In the genomic region with DNA sequence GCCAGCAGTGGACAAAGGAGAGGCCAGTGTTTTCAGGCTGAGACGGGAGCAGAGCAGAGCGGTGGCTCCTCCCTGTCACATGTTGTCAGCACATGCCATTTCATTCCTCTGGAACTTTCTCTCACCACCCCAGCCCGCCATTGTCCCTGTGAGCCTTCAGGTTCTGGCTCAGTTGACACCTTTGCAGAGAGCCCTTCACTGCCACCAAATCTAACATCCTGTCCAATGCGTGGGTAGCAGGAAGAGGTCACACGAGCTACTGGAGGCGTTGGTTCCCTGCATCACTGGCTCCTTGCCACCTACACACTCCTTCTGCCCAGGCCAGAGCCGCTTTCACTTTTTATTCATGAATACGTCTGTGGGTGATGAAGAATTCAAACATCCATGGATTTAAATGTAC, we compare ENCODE assay signal across 14 mouse cellular contexts. TPM values are rescaled to one million over a fixed set of nuclear protein-coding genes. Genes with fewer than 3 reads are reported as not detected.
DNase-seq lines count a peak whose midpoint lies in the region; ATAC-seq lines count a peak whose summit lies in the region.
"Had no signal": no experiment of that assay in that cellular context is flagged by ENCODE, and none has a peak within 500 bp of the region (broad histone marks: within the 10 kb centered on the region; RNA-seq: fewer than 3 reads in every experiment).

No protein-coding gene starts in this region.

- peak; percentile 91 for ATAC-seq in CD4-positive, CD25-positive, alpha-beta regulatory T cell, adult 4 months
- ATAC-seq: forebrain, embryonic 14.5 days; hindbrain, embryonic 16.5 days had no signal

- peak; percentile 11 for DNase-seq in kidney, postnatal 10 days
- DNase-seq in kidney, postnatal 4 days = no peak
- DNase-seq in lung, postnatal 36 days = peak; percentile 45
- peak; percentile 46 to 56 for DNase-seq in spleen, adult 18-20 months
- no peak for DNase-seq in kidney, postnatal 14 days
- DNase-seq in thymus, adult 18-20 months = no peak
- DNase-seq in kidney, postnatal 25 days = no peak
- DNase-seq: adrenal gland, postnatal 14 days; cerebellum, postnatal 10 days; heart, postnatal 10 days; kidney, adult 2 months had no signal

RNA-seq across cellular contexts. Expression of gene Tagap, which starts 33.1 kb away (rescaled TPM):
- polyA plus RNA-seq in CD4-positive, CD25-positive, alpha-beta regulatory T cell, adult 4 months (2017; shearing (Covaris generic)) = 100 to 1,000 TPM; 108 to 131 TPM

RNA-seq across cellular contexts. Expression of gene Rsph3a, which starts 52.7 kb away (rescaled TPM):
- 10 to 100 TPM; 24.2 to 34.8 TPM for polyA plus RNA-seq in CD4-positive, CD25-positive, alpha-beta regulatory T cell, adult 4 months (2017; shearing (Covaris generic))

Comparison
In these comparisons a context has a peak if more than half of its experiments do, and no peak if none do; other contexts are left out.
1. DNase-seq: peak in kidney, postnatal 10 days (single experiment), lung, postnatal 36 days (single experiment) and spleen, adult 18-20 months (2 of 2); none in kidney, postnatal 4 days (0 of 2), kidney, postnatal 14 days (single experiment), thymus, adult 18-20 months (0 of 2) and kidney, postnatal 25 days (0 of 2).